Mouse (Mus musculus): ENCODE results near the gene Polr2h.

DNA sequence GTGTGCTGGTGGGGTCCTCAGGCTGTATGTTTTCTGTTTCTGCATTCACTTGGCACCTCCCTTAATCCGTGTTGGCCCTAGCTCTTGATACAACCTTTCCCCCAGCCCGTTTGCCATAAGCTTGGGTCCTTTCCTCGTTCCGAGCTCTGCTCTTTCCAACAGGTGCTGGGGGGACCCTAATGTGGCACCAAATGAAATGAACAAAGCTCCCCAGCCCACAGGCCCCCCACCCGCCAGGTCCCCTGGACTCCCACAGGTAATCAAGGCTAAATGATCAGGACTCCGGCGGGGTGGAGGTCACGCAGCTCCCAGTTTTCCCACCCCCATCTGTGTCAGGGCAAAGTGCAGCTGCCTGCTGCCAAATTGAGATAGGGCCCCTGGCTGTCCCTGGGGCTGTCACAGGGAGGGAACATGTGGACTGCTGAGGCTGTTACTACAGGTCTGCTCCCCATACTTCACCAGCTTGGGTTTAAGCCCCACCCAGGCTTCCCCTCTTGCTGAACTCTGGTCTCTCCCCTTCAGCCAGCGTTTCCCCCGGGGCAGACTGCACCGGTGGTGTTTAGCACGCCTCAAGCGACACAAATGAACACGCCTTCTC lies 43.7 kb upstream of the Polr2h start:
- TF ChIP-seq CTCF (IDR thresholded peaks at IDR 0.05; ENCODE audit: low read depth, low read length) (no peak), POLR2AphosphoS5 (IDR thresholded peaks at IDR 0.05; ENCODE audit: insufficient replicate concordance, low read depth, low read length) (no peak)

Data from G1E (cell line).